Mouse (Mus musculus): ENCODE data around the gene Zfp91.

GRCm38 (mm10) chr19:12780437-12780836 lies 15.5 kb downstream of the Zfp91 start:
- TF ChIP-seq GATA1 (IDR thresholded peaks at IDR 0.05; ENCODE audit: low read length) (no peak), TAL1 (IDR thresholded peaks at IDR 0.05; ENCODE audit: low read length) (no peak)

Data from erythroblast, embryonic 14.5 days (primary cell).